Mouse (Mus musculus): ENCODE data around the gene Pcp4l1. TPM values are rescaled to one million over a fixed set of nuclear protein-coding genes. Genes with fewer than 3 reads are reported as not detected.

The Pcp4l1 gene
- total and polyA plus RNA-seq, 3 experiments: not detected

DNA sequence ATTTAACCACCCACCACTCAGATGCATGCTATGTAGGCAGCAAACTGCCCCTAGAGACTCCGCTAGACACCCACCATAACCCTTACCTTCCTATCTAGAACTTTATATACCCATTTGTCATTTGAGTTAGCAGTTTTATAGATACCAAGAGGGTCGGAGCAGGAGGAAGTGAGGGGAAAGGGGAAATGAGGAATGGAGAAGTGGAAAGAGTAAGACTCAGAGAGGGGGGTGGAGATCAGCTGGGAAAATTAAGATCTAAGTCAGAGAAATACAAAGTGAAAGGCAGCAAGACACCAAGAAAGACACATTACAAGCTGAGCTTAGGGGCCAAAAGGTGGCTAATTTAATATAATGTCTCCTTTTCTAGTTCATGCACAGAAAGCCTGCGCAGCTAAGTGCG is 38.5 kb upstream of the Pcp4l1 start:
- no peaks in the 10 kb centered on the region for H3K79me2 ChIP-seq (ENCODE audit: control insufficient read depth, insufficient read depth, low read length, poor library complexity)

GRCm38 (mm10) chr1:171234126-171234525 is 38.1 kb upstream of the Pcp4l1 start, which contains the start of gene Fcer1g:
Fcer1g (minus strand) TSS chr1:171234365.
- no peak within 1 kb of the TSS for H3K9ac ChIP-seq (ENCODE audit: control insufficient read depth, low read depth, low read length, poor library complexity, severe bottlenecking)
- H3K79me2 ChIP-seq (ENCODE audit: control insufficient read depth, insufficient read depth, low read length, poor library complexity): no peaks in the 10 kb centered on the region
- DNase-seq (ENCODE audit: low read depth, low spot score): no peak
- no peak within 1 kb of the TSS for H3K4me3 ChIP-seq (ENCODE audit: control insufficient read depth in 1 of 2, insufficient read depth in 1 of 2, low read depth in 2 of 2, low read length in 2 of 2)
- no peaks in the 10 kb centered on the region for H3K27me3 ChIP-seq (ENCODE audit: control insufficient read depth in 1 of 2, insufficient read depth in 2 of 2, low read length in 2 of 2)
- no peaks in the 10 kb centered on the region for H3K9me3 ChIP-seq (replicated peaks; ENCODE audit: insufficient read depth, low read length)
- no peak for TF ChIP-seq MAX (IDR thresholded peaks at IDR 0.05; ENCODE audit: low read length)
- no peak for TF ChIP-seq POLR2AphosphoS5 (IDR thresholded peaks at IDR 0.05; ENCODE audit: borderline replicate concordance, low read depth, low read length)
- peaks cover 0 to 10% of the 10 kb centered on the region in 2 experiments; a peak in 2 of 4 replicates for H3K4me1 ChIP-seq (ENCODE audit: control insufficient read depth in 1 of 2, insufficient read depth in 2 of 2, low read length in 2 of 2)
- peaks cover 5 to 17% of the 10 kb centered on the region in 2 experiments; a peak in 3 of 4 replicates for H3K36me3 ChIP-seq (ENCODE audit: control insufficient read depth in 1 of 2, insufficient read depth in 2 of 2, low read length in 2 of 2)
- peak within 1 kb of the TSS; percentile 55; the same call in 1 of the 2 replicates for H3K27ac ChIP-seq (ENCODE audit: control insufficient read depth, low read depth, low read length)

More for the DNA sequence above, 38.5 kb upstream of the Pcp4l1 start:
- H3K4me1 ChIP-seq (ENCODE audit: control insufficient read depth in 1 of 2, insufficient read depth in 2 of 2, low read length in 2 of 2): peaks cover 0 to 10% of the 10 kb centered on the region in 2 experiments; a peak in 2 of 4 replicates
- no peak overlapping the region for H3K4me3 ChIP-seq (ENCODE audit: control insufficient read depth in 1 of 2, insufficient read depth in 1 of 2, low read depth in 2 of 2, low read length in 2 of 2)
- H3K27me3 ChIP-seq (ENCODE audit: control insufficient read depth in 1 of 2, insufficient read depth in 2 of 2, low read length in 2 of 2): no peaks in the 10 kb centered on the region
- H3K9ac ChIP-seq (ENCODE audit: control insufficient read depth, low read depth, low read length, poor library complexity, severe bottlenecking): no peak overlapping the region
- DNase-seq (ENCODE audit: low read depth, low spot score): peak; percentile 54
- peaks cover 5 to 17% of the 10 kb centered on the region in 2 experiments; a peak in 3 of 4 replicates for H3K36me3 ChIP-seq (ENCODE audit: control insufficient read depth in 1 of 2, insufficient read depth in 2 of 2, low read length in 2 of 2)
- H3K27ac ChIP-seq (ENCODE audit: control insufficient read depth, low read depth, low read length): peak overlapping the region; percentile 55; the same call in 1 of the 2 replicates
- TF ChIP-seq ETS1 (IDR thresholded peaks at IDR 0.05; ENCODE audit: low read depth, low read length): 0 out of 2 replicates have a peak, but pooled peaks have one; percentile 26
- no peak for TF ChIP-seq POLR2A (IDR thresholded peaks at IDR 0.05; ENCODE audit: control insufficient read depth in 1 of 2, insufficient read depth in 1 of 2, low read depth in 1 of 2, low read length in 2 of 2, poor library complexity in 1 of 2)
- no peak for TF ChIP-seq GABPA (IDR thresholded peaks at IDR 0.05; ENCODE audit: low read depth, low read length)
- TF ChIP-seq SIN3A (IDR thresholded peaks at IDR 0.05; ENCODE audit: low read length): peak; percentile 42; the same call in 1 of the 2 replicates
- TF ChIP-seq EP300 (IDR thresholded peaks at IDR 0.05; ENCODE audit: low read depth in 1 of 2, low read length in 2 of 2): peak in 1 of 2 experiments; percentile 52; a peak in 2 of 4 replicates
- H3K9me3 ChIP-seq (replicated peaks; ENCODE audit: insufficient read depth, low read length): no peaks in the 10 kb centered on the region

DNA sequence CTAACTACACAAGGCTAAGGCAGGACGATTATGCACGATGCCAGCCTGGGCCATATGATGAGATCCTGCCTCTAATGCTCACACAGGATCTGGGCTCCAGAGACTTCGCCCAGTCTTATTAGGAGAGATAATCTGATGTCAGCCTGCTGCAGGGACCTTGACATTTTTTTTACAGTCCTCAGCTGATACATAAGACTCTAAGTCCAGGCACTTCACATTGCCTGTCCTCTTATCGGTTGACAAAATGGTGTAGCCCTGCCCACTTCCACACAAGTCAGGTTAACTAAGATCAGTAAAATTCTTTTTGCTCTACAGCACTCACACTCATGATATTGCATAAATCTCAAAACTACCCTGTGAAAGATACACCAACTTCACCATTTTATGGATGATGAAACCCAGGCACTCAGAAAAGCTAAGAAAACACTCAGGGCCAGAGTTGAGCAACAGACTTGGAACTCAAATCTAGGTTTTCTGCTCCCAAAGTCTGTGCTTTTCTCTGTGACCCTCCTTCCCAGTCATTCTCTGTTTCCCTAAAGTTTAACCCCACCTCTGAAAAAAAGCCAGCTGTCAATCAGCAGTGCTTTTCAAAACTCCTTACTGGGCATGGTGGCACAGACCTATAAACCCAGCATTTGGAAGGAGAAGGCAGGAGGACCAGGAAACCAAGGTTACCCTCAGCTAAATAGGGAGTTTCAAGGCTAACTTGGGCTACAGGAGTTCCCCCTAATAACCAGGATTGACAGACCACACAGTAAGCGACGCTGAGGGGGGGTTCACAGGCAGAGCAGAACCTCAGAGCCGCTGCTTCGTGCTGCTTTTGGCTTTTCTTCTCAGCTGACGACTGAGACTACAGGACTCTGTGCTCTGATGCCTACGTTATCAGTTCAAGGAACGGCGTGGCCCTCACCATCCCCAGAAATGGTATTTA is 37.0 kb upstream of the Pcp4l1 start:
- H3K4me1 ChIP-seq (ENCODE audit: control insufficient read depth in 1 of 2, insufficient read depth in 2 of 2, low read length in 2 of 2): peaks cover 0 to 10% of the 10 kb centered on the region in 2 experiments; a peak in 2 of 4 replicates
- no peak overlapping the region for H3K27ac ChIP-seq (ENCODE audit: control insufficient read depth, low read depth, low read length)
- no peak overlapping the region for H3K4me3 ChIP-seq (ENCODE audit: control insufficient read depth in 1 of 2, insufficient read depth in 1 of 2, low read depth in 2 of 2, low read length in 2 of 2)
- H3K27me3 ChIP-seq (ENCODE audit: control insufficient read depth in 1 of 2, insufficient read depth in 2 of 2, low read length in 2 of 2): no peaks in the 10 kb centered on the region
- H3K9ac ChIP-seq (ENCODE audit: control insufficient read depth, low read depth, low read length, poor library complexity, severe bottlenecking): no peak overlapping the region
- no peak for DNase-seq (ENCODE audit: low read depth, low spot score)
- no peaks in the 10 kb centered on the region for H3K79me2 ChIP-seq (ENCODE audit: control insufficient read depth, insufficient read depth, low read length, poor library complexity)
- peaks cover 3 to 17% of the 10 kb centered on the region in 2 experiments; a peak in 3 of 4 replicates for H3K36me3 ChIP-seq (ENCODE audit: control insufficient read depth in 1 of 2, insufficient read depth in 2 of 2, low read length in 2 of 2)
- no peaks in the 10 kb centered on the region for H3K9me3 ChIP-seq (replicated peaks; ENCODE audit: insufficient read depth, low read length)
- TF ChIP-seq ZC3H11A (IDR thresholded peaks at IDR 0.05; ENCODE audit: low read depth, low read length) (no peak), CTCF (IDR thresholded peaks at IDR 0.05 in 2 of 3, conservative IDR thresholded peaks at IDR 0.05 in 1 of 3; ENCODE audit: control insufficient read depth in 1 of 3, insufficient read depth in 1 of 3, low read depth in 2 of 3, low read length in 3 of 3, poor library complexity in 1 of 3, severe bottlenecking in 1 of 3) (no peak), ZNF384 (IDR thresholded peaks at IDR 0.05; ENCODE audit: low read depth, low read length) (no peak), RAD21 (IDR thresholded peaks at IDR 0.05; ENCODE audit: low read depth, low read length) (no peak), MXI1 (IDR thresholded peaks at IDR 0.05; ENCODE audit: low read depth, low read length) (no peak), MAFK (IDR thresholded peaks at IDR 0.05; ENCODE audit: borderline replicate concordance, low read depth, low read length) (no peak), RCOR1 (IDR thresholded peaks at IDR 0.05; ENCODE audit: low read depth, low read length) (no peak), BHLHE40 (IDR thresholded peaks at IDR 0.05; ENCODE audit: borderline replicate concordance, low read depth, low read length) (no peak), TAL1 (IDR thresholded peaks at IDR 0.05; ENCODE audit: low read length) (no peak), USF2 (IDR thresholded peaks at IDR 0.05; ENCODE audit: borderline replicate concordance in 1 of 2, insufficient read depth in 1 of 2, low read depth in 1 of 2, low read length in 2 of 2) (no peak), GATA1 (IDR thresholded peaks at IDR 0.05; ENCODE audit: low read depth, low read length) (no peak), UBTF (IDR thresholded peaks at IDR 0.05; ENCODE audit: borderline replicate concordance, insufficient read depth, low read depth, low read length) (no peak), MYC (IDR thresholded peaks at IDR 0.05; ENCODE audit: low read depth, low read length) (no peak), MEF2A (IDR thresholded peaks at IDR 0.05; ENCODE audit: extremely low read depth, insufficient replicate concordance, low read depth, low read length, poor library complexity, severe bottlenecking) (no peak), POLR2AphosphoS2 (IDR thresholded peaks at IDR 0.05; ENCODE audit: low read length) (no peak), SIN3A (IDR thresholded peaks at IDR 0.05; ENCODE audit: low read length) (no peak)

Data from MEL (cell line).